Mouse (Mus musculus) layer of hippocampus, adult 6 months (tissue): ENCODE results near the gene C5ar1. TPM values are rescaled to one million over a fixed set of nuclear protein-coding genes. Genes with fewer than 3 reads are reported as not detected.

ENCODE experiments used
- long read RNA-seq, 2 experiments: library from polyadenylated mRNA; unstranded; transcript quantifications; one replicate each; pipeline ENCODE4 v2.0.0; 2019 to 2020
- polyA plus RNA-seq: library from polyadenylated mRNA; unstranded; fragments of <200 nt; fragmentation: Nextera tagmentation; gene quantifications from 2 replicates; pipeline ENCODE4 v1.2.3, GENCODE M21; 2021

Gene C5ar1
- polyA plus RNA-seq = 1.2 and 1.5 TPM in 2 replicates
- long read RNA-seq, experiment 1, partial matches to known transcripts = 0 of 1 reads
- long read RNA-seq, experiment 1, other reads (novel, unspliced or antisense) = 0 of 1 reads
- long read RNA-seq, experiment 2, partial matches to known transcripts = 0 of 3 reads
- long read RNA-seq, experiment 2, other reads (novel, unspliced or antisense) = 0 of 3 reads

DNA sequence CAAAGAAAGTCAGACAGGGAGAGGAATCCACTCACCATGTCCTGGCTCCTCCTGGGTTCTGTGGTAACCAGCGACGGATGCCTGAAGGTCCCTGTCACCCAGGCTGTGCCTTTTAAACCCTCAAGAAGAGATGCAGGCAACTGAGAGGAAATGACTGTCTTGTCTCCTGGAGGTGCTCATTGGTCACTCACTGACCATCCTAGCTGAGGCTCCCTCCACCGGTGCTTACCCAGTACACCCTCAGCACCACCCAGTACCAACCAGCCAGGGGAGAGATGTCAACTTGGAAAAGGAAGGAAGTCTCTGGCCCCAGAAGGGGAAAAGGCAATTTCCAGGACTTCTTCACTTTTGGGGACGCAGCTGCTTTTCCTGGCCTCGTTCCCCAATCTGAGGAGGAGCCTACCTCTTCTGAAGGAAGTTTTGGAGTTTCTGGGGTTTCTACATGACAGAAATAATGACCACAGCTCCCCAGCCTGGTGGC is at the start of gene C5ar1:
Gene C5ar1, minus strand, starts transcription at position 431 of the 481 bp plus-strand sequence.

DNA sequence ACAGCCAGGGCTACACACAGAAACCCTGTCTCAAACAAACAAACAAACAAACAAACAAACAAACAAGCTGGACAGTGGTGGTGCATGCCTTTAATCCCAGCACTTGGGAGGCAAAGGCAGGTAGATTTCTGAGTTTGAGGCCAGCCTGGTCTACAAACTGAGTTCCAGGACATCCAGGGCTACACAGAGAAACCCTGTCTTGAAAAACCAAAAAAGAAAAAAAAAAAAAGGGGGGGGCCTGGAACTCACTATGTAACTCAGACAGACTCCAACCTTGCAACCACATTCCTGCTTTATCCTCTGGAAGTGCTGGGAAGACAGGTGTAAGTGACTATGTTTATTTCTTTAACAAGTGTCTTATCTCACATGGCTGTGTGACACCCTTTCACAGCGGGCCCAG is 48.8 kb upstream of the C5ar1 start, which contains the start of gene Bbc3:
Gene Bbc3, plus strand, starts transcription at position 301 of the 400 bp plus-strand sequence.

DNA sequence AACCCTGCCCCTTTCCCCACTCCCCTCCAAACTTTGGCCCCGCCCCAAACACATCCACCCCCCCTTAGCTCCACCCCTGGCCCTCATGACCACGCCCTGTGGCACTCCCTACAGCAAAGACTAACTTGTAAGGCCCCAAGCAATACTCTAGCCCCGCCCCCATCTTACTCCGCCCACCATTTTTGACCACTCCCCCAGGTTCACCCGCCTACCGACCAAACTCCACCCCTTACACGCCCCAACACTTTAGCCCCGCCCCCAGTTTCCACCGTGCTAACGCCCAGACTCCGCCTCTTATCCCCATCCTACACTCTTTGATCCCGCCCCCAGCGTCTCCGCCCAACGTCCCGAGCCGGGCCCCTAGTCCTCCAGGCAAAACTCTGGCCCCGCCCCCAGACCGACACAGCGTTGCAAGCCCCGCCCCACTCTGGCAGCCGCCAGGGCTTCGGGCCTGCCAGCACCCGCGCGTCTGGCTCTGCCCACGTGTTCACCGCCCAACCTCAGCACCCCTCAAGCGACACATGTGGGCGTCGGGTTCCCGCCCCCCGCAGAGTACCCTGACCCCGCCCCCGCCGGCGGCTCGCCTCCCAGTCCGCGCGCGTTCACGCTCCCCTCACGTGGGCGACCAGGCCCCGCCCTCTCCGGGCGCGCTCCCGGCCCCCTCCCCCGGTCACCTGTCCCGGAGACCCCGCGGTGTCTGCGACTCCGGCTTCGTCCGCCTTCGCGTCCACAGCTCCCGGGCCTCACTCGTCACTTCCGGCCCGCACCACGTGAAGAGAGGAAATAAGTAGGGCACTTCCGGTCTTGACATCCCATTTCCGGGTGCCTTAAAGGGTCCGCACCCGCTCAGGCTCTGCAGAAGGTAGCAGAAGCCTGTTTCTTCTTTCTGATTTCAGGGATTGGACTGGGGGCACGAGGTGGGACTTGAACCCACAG is 27.0 kb upstream of the C5ar1 start, which contains the start of gene Ccdc9:
Gene Ccdc9, minus strand, starts transcription at position 770 of the 936 bp plus-strand sequence.

DNA sequence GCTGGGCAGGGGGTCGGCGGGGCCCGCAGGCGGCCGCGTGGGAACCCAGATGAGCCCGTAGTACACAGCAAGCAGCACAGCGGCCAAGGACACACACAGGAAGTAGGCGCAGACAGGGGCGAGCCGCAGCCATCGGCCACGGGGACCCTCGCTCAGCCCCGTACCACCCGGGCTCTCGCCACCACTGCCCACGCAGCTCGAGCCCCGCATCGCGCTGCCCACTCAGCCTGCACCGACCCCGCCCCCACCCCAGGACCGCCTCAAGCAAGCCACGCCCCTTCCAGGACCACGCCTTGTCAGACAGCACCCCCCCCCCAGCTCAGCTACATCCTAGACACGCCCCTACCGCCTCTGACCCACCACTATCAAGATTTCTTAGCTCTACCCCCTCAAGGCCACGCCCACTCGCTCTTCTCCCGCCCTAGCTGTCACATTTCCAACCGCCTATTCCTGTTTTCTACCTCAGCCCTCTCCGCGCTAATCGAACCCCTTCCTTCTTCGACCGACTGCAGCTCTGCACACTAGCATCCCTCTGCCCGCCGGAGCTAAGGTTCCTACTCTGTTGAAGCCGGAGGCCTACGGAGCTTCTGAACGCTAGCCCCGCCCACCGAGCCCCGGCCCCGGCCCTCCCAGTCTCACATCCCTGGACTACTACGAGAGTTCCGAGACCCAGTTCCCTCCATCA is 13.9 kb upstream of the C5ar1 start, which contains the start of gene Inafm1:
Gene Inafm1, minus strand, starts transcription at position 537 of the 685 bp plus-strand sequence.

GRCm38 (mm10) chr7:16244067-16244466 is 15.3 kb downstream of the C5ar1 start, which contains the start of gene C5ar2:
Gene C5ar2, minus strand, starts transcription at chr7:16244154.

GRCm38 (mm10) chr7:16221582-16222272 is 37.6 kb downstream of the C5ar1 start, which contains the start of gene Dhx34:
Gene Dhx34, minus strand, starts transcription at chr7:16222037.

Other genes with a start within 250 kb of the C5ar1 start
- gene Bicra, start 211.6 kb downstream of the C5ar1 start, polyA plus RNA-seq = 5.3 and 6.6 TPM in 2 replicates
- gene Zfp541, start 197.7 kb downstream of the C5ar1 start, polyA plus RNA-seq = 0.05 and 0.08 TPM in 2 replicates
- 362 and 371 TPM in 2 replicates for gene Napa, start 161.1 kb downstream of the C5ar1 start, polyA plus RNA-seq
- 21.4 and 21.8 TPM in 2 replicates for gene Kptn, start 139.6 kb downstream of the C5ar1 start, polyA plus RNA-seq
- gene Slc8a2, start 129.7 kb downstream of the C5ar1 start, polyA plus RNA-seq = 26.5 and 27.3 TPM in 2 replicates
- gene Meis3, start 84.5 kb downstream of the C5ar1 start, polyA plus RNA-seq = 25.3 and 29.2 TPM in 2 replicates
- gene Dhx34, start 37.5 kb downstream of the C5ar1 start, polyA plus RNA-seq = 4.8 and 5.4 TPM in 2 replicates
- gene C5ar2, start 15.4 kb downstream of the C5ar1 start, polyA plus RNA-seq = 0.65 and 0.70 TPM in 2 replicates
- 31.3 and 36.8 TPM in 2 replicates for gene Inafm1, start 14.1 kb upstream of the C5ar1 start, polyA plus RNA-seq
- 4.6 and 6.0 TPM in 2 replicates for gene Ccdc9, start 27.3 kb upstream of the C5ar1 start, polyA plus RNA-seq
- gene Bbc3, start 48.9 kb upstream of the C5ar1 start, polyA plus RNA-seq = 2.5 and 3.9 TPM in 2 replicates
- 142 and 146 TPM in 2 replicates for gene Sae1, start 128.3 kb upstream of the C5ar1 start, polyA plus RNA-seq
- 3.7 and 4.5 TPM in 2 replicates for gene Zc3h4, start 141.4 kb upstream of the C5ar1 start, polyA plus RNA-seq
- 212 and 217 TPM in 2 replicates for gene Tmem160, start 193.2 kb upstream of the C5ar1 start, polyA plus RNA-seq
- gene Npas1, start 218.2 kb upstream of the C5ar1 start, polyA plus RNA-seq = 10.2 and 11.5 TPM in 2 replicates